Comparison of ENCODE assay signal across 50 mouse cellular contexts in genomic region chr10:34086514-34086913, GRCm38 (mm10). TPM values are rescaled to one million over a fixed set of nuclear protein-coding genes. Genes with fewer than 3 reads are reported as not detected.
"Had no signal": no experiment of that assay in that cellular context is flagged by ENCODE, and none has a peak within 500 bp of the region (broad histone marks: within the 10 kb centered on the region; RNA-seq: fewer than 3 reads in every experiment).

No protein-coding gene starts in this region.

- ATAC-seq: hindbrain, embryonic 16.5 days; hindbrain, postnatal 0 days; inflammation-experienced regulatory T-cells, adult 6 months; intestine, embryonic 15.5 days; intestine, embryonic 16.5 days; intestine, postnatal 0 days had no signal

- H3K9me3 ChIP-seq: heart, embryonic 10.5 days; heart, embryonic 12.5 days; heart, embryonic 13.5 days; heart, embryonic 15.5 days; hindbrain, embryonic 10.5 days; hindbrain, embryonic 12.5 days; hindbrain, embryonic 13.5 days; hindbrain, embryonic 15.5 days; intestine, embryonic 15.5 days; kidney, embryonic 15.5 days had no signal

- DNase-seq: heart, adult 2 months; heart, postnatal 10 days; heart, postnatal 14 days; heart, postnatal 36 days; heart, postnatal 4 days; kidney, adult 11 months; kidney, adult 18-20 months; kidney, adult 2 months; kidney, adult 8-10 months; kidney, adult 9 months; kidney, postnatal 10 days; kidney, postnatal 14 days; kidney, postnatal 25 days; kidney, postnatal 36 days; kidney, postnatal 4 days; layer of hippocampus, adult 9-11 months; layer of hippocampus, postnatal 36 days had no signal

- H3K4me1 ChIP-seq: heart, embryonic 10.5 days; heart, embryonic 12.5 days; heart, embryonic 15.5 days; hindbrain, embryonic 10.5 days; hindbrain, embryonic 12.5 days; hindbrain, embryonic 13.5 days; hindbrain, embryonic 15.5 days; intestine, embryonic 15.5 days; kidney, embryonic 15.5 days had no signal

- H3K27me3 ChIP-seq: heart, embryonic 12.5 days; heart, embryonic 13.5 days; heart, embryonic 15.5 days; hindbrain, embryonic 12.5 days; hindbrain, embryonic 13.5 days; hindbrain, embryonic 15.5 days; intestine, embryonic 15.5 days; kidney, embryonic 15.5 days had no signal

- H3K4me2 ChIP-seq: heart, embryonic 11.5 days; heart, embryonic 12.5 days; heart, embryonic 13.5 days; heart, embryonic 15.5 days; hindbrain, embryonic 12.5 days; hindbrain, embryonic 13.5 days; hindbrain, embryonic 14.5 days; hindbrain, embryonic 15.5 days; intestine, embryonic 15.5 days; kidney, embryonic 15.5 days had no signal

- H3K4me3 ChIP-seq: heart, adult 2 months; heart, embryonic 10.5 days; heart, embryonic 12.5 days; heart, embryonic 13.5 days; heart, embryonic 15.5 days; hindbrain, embryonic 10.5 days; hindbrain, embryonic 12.5 days; hindbrain, embryonic 13.5 days; hindbrain, embryonic 15.5 days; intestine, embryonic 15.5 days; kidney, embryonic 15.5 days had no signal

- H3K27ac ChIP-seq: heart, adult 2 months; heart, embryonic 10.5 days; heart, embryonic 13.5 days; heart, embryonic 15.5 days; hindbrain, embryonic 10.5 days; hindbrain, embryonic 12.5 days; hindbrain, embryonic 13.5 days; hindbrain, embryonic 14.5 days; hindbrain, embryonic 15.5 days; hindbrain, postnatal 0 days; intestine, embryonic 15.5 days; kidney, embryonic 15.5 days; kidney, postnatal 0 days had no signal

- H3K36me3 ChIP-seq: heart, embryonic 10.5 days; heart, embryonic 12.5 days; heart, embryonic 13.5 days; heart, embryonic 15.5 days; hindbrain, embryonic 10.5 days; hindbrain, embryonic 12.5 days; hindbrain, embryonic 13.5 days; hindbrain, embryonic 15.5 days; intestine, embryonic 15.5 days; kidney, embryonic 15.5 days had no signal

- H3K9ac ChIP-seq: heart, embryonic 12.5 days; heart, embryonic 13.5 days; heart, embryonic 15.5 days; hindbrain, embryonic 12.5 days; hindbrain, embryonic 13.5 days; hindbrain, embryonic 14.5 days; hindbrain, embryonic 15.5 days; intestine, embryonic 15.5 days; kidney, embryonic 15.5 days had no signal

RNA-seq across cellular contexts. Expression of gene Calhm5, which starts 9.8 kb away (rescaled TPM):
- total RNA-seq: hematopoietic stem cell, adult 5-6 weeks had no signal
- polyA plus RNA-seq: inflammation-experienced regulatory T-cells, adult 6 months had no signal

RNA-seq across cellular contexts. Expression of gene Calhm6, which starts 41.3 kb away (rescaled TPM):
- total RNA-seq: heart, postnatal 14 days; heart, postnatal 25 days; heart, postnatal 36 days; layer of hippocampus, postnatal 10 days; layer of hippocampus, postnatal 36 days had no signal

RNA-seq across cellular contexts. Expression of gene Calhm4, which starts 42.4 kb away (rescaled TPM):
- total RNA-seq: heart, adult 2 months; heart, adult 8-10 months; heart, postnatal 10 days; heart, postnatal 14 days; heart, postnatal 25 days; heart, postnatal 36 days; heart, postnatal 4 days; hematopoietic stem cell, adult 5-6 weeks; hindbrain, postnatal 0 days; layer of hippocampus, postnatal 10 days; layer of hippocampus, postnatal 14 days; layer of hippocampus, postnatal 25 days; layer of hippocampus, postnatal 36 days had no signal
- polyA plus RNA-seq: heart, adult 2 months; heart, embryonic 10.5 days; heart, embryonic 11.5 days; heart, embryonic 12.5 days; heart, embryonic 13.5 days; heart, embryonic 14.5 days; heart, embryonic 15.5 days; heart, embryonic 16.5 days; heart, postnatal 0 days; hindbrain, embryonic 10.5 days; hindbrain, embryonic 11.5 days; hindbrain, embryonic 12.5 days; hindbrain, embryonic 13.5 days; hindbrain, embryonic 14.5 days; hindbrain, embryonic 15.5 days; hindbrain, embryonic 16.5 days; hindbrain, postnatal 0 days; inflammation-experienced regulatory T-cells, adult 6 months; intestine, embryonic 14.5 days; intestine, embryonic 15.5 days; intestine, embryonic 16.5 days; intestine, postnatal 0 days; kidney, adult 2 months; kidney, embryonic 14.5 days; kidney, embryonic 15.5 days; kidney, embryonic 16.5 days; kidney, postnatal 0 days; large intestine, adult 2 months had no signal

RNA-seq across cellular contexts. Expression of gene Trappc3l, which starts 49.1 kb away (rescaled TPM):
- total RNA-seq: heart, adult 2 months; heart, adult 8-10 months; heart, postnatal 10 days; heart, postnatal 14 days; heart, postnatal 25 days; heart, postnatal 36 days; heart, postnatal 4 days; hematopoietic stem cell, adult 5-6 weeks; hindbrain, postnatal 0 days; layer of hippocampus, adult 8-10 months; layer of hippocampus, postnatal 25 days; layer of hippocampus, postnatal 36 days had no signal
- polyA plus RNA-seq: heart, adult 2 months; heart, embryonic 10.5 days; heart, embryonic 11.5 days; heart, embryonic 12.5 days; heart, embryonic 13.5 days; heart, embryonic 14.5 days; heart, embryonic 15.5 days; heart, embryonic 16.5 days; heart, postnatal 0 days; hindbrain, embryonic 10.5 days; hindbrain, embryonic 11.5 days; hindbrain, embryonic 12.5 days; hindbrain, embryonic 13.5 days; hindbrain, embryonic 14.5 days; hindbrain, embryonic 15.5 days; hindbrain, embryonic 16.5 days; hindbrain, postnatal 0 days; inflammation-experienced regulatory T-cells, adult 6 months; intestine, embryonic 14.5 days; intestine, embryonic 15.5 days; intestine, embryonic 16.5 days; intestine, postnatal 0 days; kidney, adult 2 months; kidney, embryonic 14.5 days; kidney, embryonic 15.5 days; kidney, embryonic 16.5 days; kidney, postnatal 0 days; large intestine, adult 2 months had no signal
